Mouse (Mus musculus) heart, postnatal 10 days (tissue): Measurements from ENCODE around the gene Olfr689. TPM values are rescaled to one million over a fixed set of nuclear protein-coding genes. Genes with fewer than 3 reads are reported as not detected.
"Not testable (repeated sequence)": the region's sequence is repeated elsewhere in the genome, so short reads cannot be mapped to it uniquely, and the experiment has no call there.

Experiments
- DNase-seq, 2 experiments: peaks; one replicate each; pipeline ENCODE4 v3.0.0; 2021
- intact Hi-C: fragments of 180-260 bp; cut with DNase I; formaldehyde crosslinking; loops from one replicate; pipeline ENCODE4 v1.15.1; 2025
- total RNA-seq, 2 experiments: library from RNA; stranded (reverse); gene quantifications; 2 replicates each; pipeline ENCODE4 v1.2.3; 2021

Olfr689 gene
- total RNA-seq: not detected

GRCm38 (mm10) chr7:105310865-105311264 lies at the start of gene Olfr689:
TSS of gene Olfr689 (plus strand) at chr7:105311165.
- intact Hi-C loops: no loop called here
- no peak for DNase-seq

GRCm38 (mm10) chr7:105272426-105272825 lies 38.5 kb upstream of the Olfr689 start:
- intact Hi-C loops: no loop called here
- no peak for DNase-seq

GRCm38 (mm10) chr7:105287795-105288194 lies 23.2 kb upstream of the Olfr689 start, which contains the start of gene Olfr688:
TSS of gene Olfr688 (plus strand) at chr7:105288095.
- no peak for DNase-seq
- intact Hi-C loops: no loop called here

GRCm38 (mm10) chr7:105290051-105290450 lies 20.9 kb upstream of the Olfr689 start:
- intact Hi-C loops: no loop called here

GRCm38 (mm10) chr7:105325302-105325701 lies 14.3 kb downstream of the Olfr689 start:
- intact Hi-C loops: loop anchor here (2.0 kb wide), 1 partner anchor 155 kb away; no protein-coding TSS in a partner anchor

More at GRCm38 (mm10) chr7:105290051-105290450, 20.9 kb upstream of the Olfr689 start:
- DNase-seq: no peak

GRCm38 (mm10) chr7:105334004-105334403 lies 23.0 kb downstream of the Olfr689 start, which contains the start of gene Olfr690:
TSS of gene Olfr690 (minus strand) at chr7:105334104.
- intact Hi-C loops: no loop called here
- DNase-seq: no peak

More at GRCm38 (mm10) chr7:105325302-105325701, 14.3 kb downstream of the Olfr689 start:
- DNase-seq: no peak

GRCm38 (mm10) chr7:105342170-105342569 lies 31.2 kb downstream of the Olfr689 start, which contains the start of gene Olfr691:
TSS of gene Olfr691 (minus strand) at chr7:105342270.
- DNase-seq: no peak
- intact Hi-C loops: no loop called here

GRCm38 (mm10) chr7:105342752-105343151 lies 31.8 kb downstream of the Olfr689 start:
- no peak for DNase-seq
- intact Hi-C loops: no loop called here

GRCm38 (mm10) chr7:105356064-105356463 lies 45.1 kb downstream of the Olfr689 start:
- DNase-seq, intact Hi-C loops: not testable (repeated sequence)

- intact Hi-C loops, DNase-seq: not testable (repeated sequence)
Observed at GRCm38 (mm10) chr7:105356487-105356886, 45.5 kb downstream of the Olfr689 start.

GRCm38 (mm10) chr7:105361713-105362112 lies 50.7 kb downstream of the Olfr689 start:
- no peak for DNase-seq
- intact Hi-C loops: no loop called here

- intact Hi-C loops: no loop called here
- DNase-seq: no peak
Observed at GRCm38 (mm10) chr7:105367268-105367667, 56.3 kb downstream of the Olfr689 start.

GRCm38 (mm10) chr7:105367930-105368329 lies 57.0 kb downstream of the Olfr689 start, which contains the start of gene Olfr692:
TSS of gene Olfr692 (plus strand) at chr7:105368230.
- no peak for DNase-seq
- intact Hi-C loops: no loop called here

- DNase-seq: no peak
- intact Hi-C loops: no loop called here
Observed at GRCm38 (mm10) chr7:105368521-105368920, 57.6 kb downstream of the Olfr689 start.

Other genes with a start within 250 kb of the Olfr689 start
- not detected for gene Olfr678, start 246.7 kb upstream of the Olfr689 start, total RNA-seq
- gene Olfr679, start 230.0 kb upstream of the Olfr689 start, total RNA-seq: not detected
- gene Olfr680-ps1, start 218.3 kb upstream of the Olfr689 start, total RNA-seq: not detected
- gene Olfr681, start 194.3 kb upstream of the Olfr689 start, total RNA-seq: not detected
- not detected for gene Olfr683, start 164.2 kb upstream of the Olfr689 start, total RNA-seq
- not detected for gene Olfr684, start 147.5 kb upstream of the Olfr689 start, total RNA-seq
- not detected for gene Olfr685, start 125.2 kb upstream of the Olfr689 start, total RNA-seq
- gene Olfr686, start 103.7 kb upstream of the Olfr689 start, total RNA-seq: not detected
- gene Olfr688, start 23.1 kb upstream of the Olfr689 start, total RNA-seq: not detected
- gene Olfr690, start 22.9 kb downstream of the Olfr689 start, total RNA-seq: not detected
- under 1 TPM in 1 of 2 experiments, not detected in 1; 0.17 TPM for gene Olfr691, start 31.1 kb downstream of the Olfr689 start, total RNA-seq
- gene Olfr692, start 57.1 kb downstream of the Olfr689 start, total RNA-seq: not detected
- gene Gm5901, start 63.9 kb downstream of the Olfr689 start, total RNA-seq: not detected
- 10 to 100 TPM; 25.8 to 26.1 TPM for gene Fam160a2, start 88.9 kb downstream of the Olfr689 start, total RNA-seq
- gene Cnga4, start 93.4 kb downstream of the Olfr689 start, total RNA-seq: not detected
- not detected for gene Cckbr, start 114.6 kb downstream of the Olfr689 start, total RNA-seq
- 10 to 100 TPM; 45.4 to 46.2 TPM for gene Cavin3, start 171.1 kb downstream of the Olfr689 start, total RNA-seq
- gene Smpd1, start 243.2 kb downstream of the Olfr689 start, total RNA-seq: 100 to 1,000 TPM; 120 to 137 TPM